Mouse (Mus musculus): ENCODE data around the gene Tmem274. TPM values are rescaled to one million over a fixed set of nuclear protein-coding genes. Genes with fewer than 3 reads are reported as not detected.
"Not testable (repeated sequence)": the region's sequence is repeated elsewhere in the genome, so short reads cannot be mapped to it uniquely, and the experiment has no call there.

Gene Tmem274
- total RNA-seq (2014; rRNA removed) (not detected in 2 replicates), polyA plus RNA-seq (2015; fragmentation: Nextera tagmentation; extraction: Ambion mirVana) (not detected in 2 replicates)

GRCm38 (mm10) chr4:149477078-149477477 lies at the start of gene Tmem274:
Tmem274 (plus strand) TSS chr4:149477378.
- ATAC-seq (no peak), DNase-seq (no peak)
- Histone ChIP-seq H3K4me2 (ENCODE audit: low read depth) (no peak within 1 kb of the TSS), H3K4me1 (ENCODE audit: insufficient read depth) (no peaks in the 10 kb centered on the region), H3K4me3 (ENCODE audit: low read depth, low read length) (no peak within 1 kb of the TSS), H3K9me3 (ENCODE audit: low read length) (no peaks in the 10 kb centered on the region), H3K27me3 (ENCODE audit: insufficient read depth, low read length) (no peaks in the 10 kb centered on the region), H3K36me3 (ENCODE audit: insufficient read depth) (peaks cover 4% of the 10 kb centered on the region; the same call in 1 of the 2 replicates), H3K9ac (no peak within 1 kb of the TSS), H3K27ac (ENCODE audit: low read depth, low read length) (no peak within 1 kb of the TSS)
- TF ChIP-seq CTCF (IDR thresholded peaks at IDR 0.05; ENCODE audit: low read depth) = no peak
- WGBS = 91% methylated on average over 11 of the region's 11 CpGs

- no peaks in the 10 kb centered on the region for H3K9me3 ChIP-seq (ENCODE audit: low read length)
- no peak overlapping the region for H3K4me2 ChIP-seq (ENCODE audit: low read depth)
- DNase-seq (no peak), ATAC-seq (no peak)
- TF ChIP-seq CTCF (IDR thresholded peaks at IDR 0.05; ENCODE audit: low read depth) = no peak
- H3K36me3 ChIP-seq (ENCODE audit: insufficient read depth) = no peaks in the 10 kb centered on the region
- no peak overlapping the region for H3K9ac ChIP-seq
- peaks cover 1% of the 10 kb centered on the region; the same call in 1 of the 2 replicates for H3K4me1 ChIP-seq (ENCODE audit: insufficient read depth)
- H3K27me3 ChIP-seq (ENCODE audit: insufficient read depth, low read length) = no peaks in the 10 kb centered on the region
- H3K4me3 ChIP-seq (ENCODE audit: low read depth, low read length) = no peak overlapping the region
- H3K27ac ChIP-seq (ENCODE audit: low read depth, low read length) = no peak overlapping the region
- WGBS = 61% methylated on average over 5 of the region's 5 CpGs
Observed at GRCm38 (mm10) chr4:149429592-149429991, 47.6 kb upstream of the Tmem274 start.

GRCm38 (mm10) chr4:149431887-149432286 lies 45.3 kb upstream of the Tmem274 start:
- not testable (repeated sequence) for H3K4me1 ChIP-seq (ENCODE audit: insufficient read depth); H3K9ac ChIP-seq; H3K36me3 ChIP-seq (ENCODE audit: insufficient read depth); H3K4me3 ChIP-seq (ENCODE audit: low read depth, low read length); ATAC-seq; H3K4me2 ChIP-seq (ENCODE audit: low read depth); H3K27me3 ChIP-seq (ENCODE audit: insufficient read depth, low read length); DNase-seq; H3K9me3 ChIP-seq (ENCODE audit: low read length); H3K27ac ChIP-seq (ENCODE audit: low read depth, low read length)
- 62% methylated on average over 1 of the region's 1 CpGs for WGBS

- 48% methylated on average over 8 of the region's 8 CpGs for WGBS
- TF ChIP-seq CTCF (IDR thresholded peaks at IDR 0.05; ENCODE audit: low read depth) = no peak
Observed at GRCm38 (mm10) chr4:149440576-149440975, 36.6 kb upstream of the Tmem274 start.

GRCm38 (mm10) chr4:149442436-149442835 lies 34.7 kb upstream of the Tmem274 start:
- H3K4me1 ChIP-seq (ENCODE audit: insufficient read depth) = peaks cover 14% of the 10 kb centered on the region
- no peak for DNase-seq
- H3K9ac ChIP-seq = no peak overlapping the region
- no peaks in the 10 kb centered on the region for H3K9me3 ChIP-seq (ENCODE audit: low read length)
- no peak for TF ChIP-seq CTCF (IDR thresholded peaks at IDR 0.05; ENCODE audit: low read depth)
- 32% methylated on average over 3 of the region's 3 CpGs for WGBS
- no peak overlapping the region for H3K4me3 ChIP-seq (ENCODE audit: low read depth, low read length)
- no peak overlapping the region for H3K27ac ChIP-seq (ENCODE audit: low read depth, low read length)
- no peaks in the 10 kb centered on the region for H3K27me3 ChIP-seq (ENCODE audit: insufficient read depth, low read length)
- no peak overlapping the region for H3K4me2 ChIP-seq (ENCODE audit: low read depth)
- ATAC-seq = no peak
- no peaks in the 10 kb centered on the region for H3K36me3 ChIP-seq (ENCODE audit: insufficient read depth)

More at GRCm38 (mm10) chr4:149440576-149440975, 36.6 kb upstream of the Tmem274 start:
- no peak overlapping the region for H3K27ac ChIP-seq (ENCODE audit: low read depth, low read length)
- H3K27me3 ChIP-seq (ENCODE audit: insufficient read depth, low read length) = no peaks in the 10 kb centered on the region
- no peak overlapping the region for H3K4me3 ChIP-seq (ENCODE audit: low read depth, low read length)
- ATAC-seq = no peak
- peaks cover 7% of the 10 kb centered on the region for H3K4me1 ChIP-seq (ENCODE audit: insufficient read depth)
- H3K9ac ChIP-seq = no peak overlapping the region
- DNase-seq = no peak
- H3K4me2 ChIP-seq (ENCODE audit: low read depth) = no peak overlapping the region
- no peaks in the 10 kb centered on the region for H3K36me3 ChIP-seq (ENCODE audit: insufficient read depth)
- H3K9me3 ChIP-seq (ENCODE audit: low read length) = no peaks in the 10 kb centered on the region

- Histone ChIP-seq H3K4me3 (ENCODE audit: low read depth, low read length) (peak overlapping the region; percentile 37; the same call in 1 of the 2 replicates), H3K4me2 (ENCODE audit: low read depth) (peak overlapping the region; percentile 56), H3K9ac (peak overlapping the region; percentile 57), H3K9me3 (ENCODE audit: low read length) (no peaks in the 10 kb centered on the region), H3K4me1 (ENCODE audit: insufficient read depth) (peaks cover 14% of the 10 kb centered on the region), H3K36me3 (ENCODE audit: insufficient read depth) (no peaks in the 10 kb centered on the region), H3K27ac (ENCODE audit: low read depth, low read length) (peak overlapping the region; percentile 91), H3K27me3 (ENCODE audit: insufficient read depth, low read length) (no peaks in the 10 kb centered on the region)
- ATAC-seq (no peak), DNase-seq (peak; percentile 18)
- no peak for TF ChIP-seq CTCF (IDR thresholded peaks at IDR 0.05; ENCODE audit: low read depth)
- 65% methylated on average over 1 of the region's 1 CpGs for WGBS
Observed at GRCm38 (mm10) chr4:149444465-149444864, 32.7 kb upstream of the Tmem274 start.

GRCm38 (mm10) chr4:149444964-149445701 lies 32.0 kb upstream of the Tmem274 start:
- no peaks in the 10 kb centered on the region for H3K36me3 ChIP-seq (ENCODE audit: insufficient read depth)
- no peaks in the 10 kb centered on the region for H3K9me3 ChIP-seq (ENCODE audit: low read length)
- H3K27ac ChIP-seq (ENCODE audit: low read depth, low read length) = peak overlapping the region; percentile 91
- peak overlapping the region; percentile 56 for H3K4me2 ChIP-seq (ENCODE audit: low read depth)
- DNase-seq = peak; percentile 96
- peak; percentile 98 for ATAC-seq
- no peaks in the 10 kb centered on the region for H3K27me3 ChIP-seq (ENCODE audit: insufficient read depth, low read length)
- peak overlapping the region; percentile 37 for H3K4me3 ChIP-seq (ENCODE audit: low read depth, low read length)
- TF ChIP-seq CTCF (IDR thresholded peaks at IDR 0.05; ENCODE audit: low read depth) = peak; percentile 97
- 1% methylated on average over 36 of the region's 36 CpGs for WGBS
- peak overlapping the region; percentile 57 for H3K9ac ChIP-seq
- peaks cover 14% of the 10 kb centered on the region for H3K4me1 ChIP-seq (ENCODE audit: insufficient read depth)
